Mouse (Mus musculus): ENCODE results near the gene Acot7. TPM values are rescaled to one million over a fixed set of nuclear protein-coding genes. Genes with fewer than 3 reads are reported as not detected.
A peak's percentile ranks its signal among the peaks of the same experiment; 100 is the strongest.

The Acot7 gene
- polyA plus RNA-seq, 1 experiment from 2014 or later: 57.3 TPM

- no peaks in the 10 kb centered on the region for H3K27me3 ChIP-seq
- no peak overlapping the region for H3K4me3 ChIP-seq
- no peak overlapping the region for H3K27ac ChIP-seq
- peaks cover 54% of the 10 kb centered on the region for H3K4me1 ChIP-seq
- H3K9me3 ChIP-seq: no peaks in the 10 kb centered on the region
- H3K4me2 ChIP-seq: no peak overlapping the region
- WGBS: 55% methylated on average over 9 of the region's 9 CpGs
- peaks cover 3% of the 10 kb centered on the region for H3K36me3 ChIP-seq
- ATAC-seq (ENCODE audit: insufficient number of reproducible peaks, low FRiP score, low TSS enrichment, low read depth): no peak
- H3K9ac ChIP-seq: no peak overlapping the region
These were observed 85.2 kb downstream of the Acot7 start for GRCm38 (mm10) chr4:152263089-152263488.

DNA sequence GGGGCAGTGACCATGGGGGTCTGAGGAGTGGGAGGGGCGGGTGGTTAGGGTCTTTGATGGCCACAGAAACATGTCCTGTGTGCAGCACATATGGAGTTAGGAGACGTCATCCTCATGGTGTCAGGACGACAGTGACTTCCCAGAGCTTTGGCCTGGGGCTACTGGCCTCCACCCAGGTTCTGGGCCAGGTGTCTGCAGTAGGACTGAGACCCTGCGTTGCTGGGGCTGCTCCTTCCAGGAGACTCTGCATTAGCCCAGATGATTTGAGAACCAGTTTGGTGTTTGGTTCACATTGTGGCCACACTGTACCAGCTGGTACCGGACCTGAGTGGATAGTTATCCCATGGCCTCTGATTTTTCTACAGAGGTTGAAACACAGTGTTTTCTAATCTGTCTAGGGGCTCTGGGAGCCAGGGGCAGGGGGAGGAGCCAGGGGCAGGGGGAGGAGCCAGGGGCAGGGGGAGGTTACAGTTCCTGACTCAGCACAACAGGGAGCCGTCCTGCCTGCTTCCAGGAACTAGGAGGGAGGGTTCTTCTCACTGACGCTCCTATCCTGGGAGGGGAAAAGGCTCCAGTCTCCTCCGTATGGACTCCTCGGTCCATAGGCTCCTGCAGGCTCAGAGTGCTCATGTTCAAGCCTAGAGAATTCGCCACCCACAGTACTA is 85.7 kb downstream of the Acot7 start:
- Histone ChIP-seq H3K4me3 (no peak overlapping the region), H3K27me3 (no peaks in the 10 kb centered on the region), H3K9me3 (no peaks in the 10 kb centered on the region), H3K4me2 (no peak overlapping the region), H3K4me1 (peaks cover 54% of the 10 kb centered on the region), H3K9ac (no peak overlapping the region), H3K27ac (no peak overlapping the region), H3K36me3 (peaks cover 3% of the 10 kb centered on the region)
- WGBS: 34% methylated on average over 10 of the region's 10 CpGs
- no peak for ATAC-seq (ENCODE audit: insufficient number of reproducible peaks, low FRiP score, low TSS enrichment, low read depth)

DNA sequence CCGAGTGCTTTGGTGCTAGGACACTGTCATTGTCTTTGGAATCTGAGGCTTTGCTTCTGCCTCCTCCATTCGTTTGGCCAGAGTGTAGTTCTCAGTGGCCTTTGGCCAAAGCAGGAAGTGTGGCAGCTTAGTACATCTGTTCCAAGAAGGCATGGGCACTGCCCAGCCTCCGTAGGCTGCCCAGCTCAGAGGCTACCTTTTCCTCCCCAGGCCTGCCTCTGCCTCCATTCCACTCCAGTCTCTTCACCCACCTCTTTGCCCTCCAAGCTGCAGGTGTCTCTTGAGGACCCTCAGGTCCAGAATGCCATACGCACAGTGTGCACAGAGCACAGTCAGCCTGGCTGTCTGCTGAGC is 86.2 kb downstream of the Acot7 start:
- no peak overlapping the region for H3K4me2 ChIP-seq
- H3K36me3 ChIP-seq: peaks cover 3% of the 10 kb centered on the region
- H3K4me3 ChIP-seq: no peak overlapping the region
- no peak for ATAC-seq (ENCODE audit: insufficient number of reproducible peaks, low FRiP score, low TSS enrichment, low read depth)
- 51% methylated on average over 4 of the region's 4 CpGs for WGBS
- no peak overlapping the region for H3K9ac ChIP-seq
- H3K27ac ChIP-seq: no peak overlapping the region
- no peaks in the 10 kb centered on the region for H3K27me3 ChIP-seq
- no peaks in the 10 kb centered on the region for H3K9me3 ChIP-seq
- peaks cover 54% of the 10 kb centered on the region for H3K4me1 ChIP-seq

DNA sequence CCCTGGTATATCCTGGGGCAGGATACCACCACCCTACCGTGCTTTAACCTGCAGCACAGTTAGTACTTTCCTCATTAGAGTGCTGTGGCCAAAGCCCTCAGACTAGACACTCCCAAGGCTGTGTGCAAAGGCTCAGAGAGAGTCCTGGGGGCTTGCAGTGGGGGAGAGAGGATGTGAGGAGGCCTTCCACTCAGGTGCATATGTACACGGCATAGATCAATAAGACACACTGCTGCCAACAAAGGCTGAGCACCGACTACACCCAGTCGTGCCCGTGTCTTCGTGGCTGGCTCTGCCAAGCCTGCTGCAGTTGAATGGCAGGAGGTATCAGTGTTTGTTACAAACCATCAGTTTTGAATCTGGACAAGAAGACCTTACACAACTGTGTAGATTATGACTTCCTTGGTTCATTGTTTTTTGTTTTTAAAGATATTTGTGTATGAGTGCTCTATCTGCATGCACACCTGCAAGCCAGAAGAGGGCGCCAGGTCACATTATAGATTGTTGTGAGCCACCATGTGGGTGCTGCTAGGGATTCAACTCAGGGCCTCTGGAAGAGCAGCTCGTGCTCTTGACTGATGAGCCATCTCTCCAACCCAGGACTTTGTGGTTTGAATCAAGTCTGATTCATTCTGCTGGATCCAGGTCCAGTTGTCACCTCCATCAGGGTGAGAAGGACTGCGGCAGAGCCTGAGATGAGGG is 87.1 kb downstream of the Acot7 start:
- Histone ChIP-seq H3K27me3 (no peaks in the 10 kb centered on the region), H3K4me3 (no peak overlapping the region), H3K4me2 (no peak overlapping the region), H3K9me3 (no peaks in the 10 kb centered on the region), H3K4me1 (peaks cover 54% of the 10 kb centered on the region), H3K9ac (no peak overlapping the region), H3K36me3 (peaks cover 3% of the 10 kb centered on the region), H3K27ac (no peak overlapping the region)
- 88% methylated on average over 9 of the region's 9 CpGs for WGBS
- ATAC-seq (ENCODE audit: insufficient number of reproducible peaks, low FRiP score, low TSS enrichment, low read depth): no peak

DNA sequence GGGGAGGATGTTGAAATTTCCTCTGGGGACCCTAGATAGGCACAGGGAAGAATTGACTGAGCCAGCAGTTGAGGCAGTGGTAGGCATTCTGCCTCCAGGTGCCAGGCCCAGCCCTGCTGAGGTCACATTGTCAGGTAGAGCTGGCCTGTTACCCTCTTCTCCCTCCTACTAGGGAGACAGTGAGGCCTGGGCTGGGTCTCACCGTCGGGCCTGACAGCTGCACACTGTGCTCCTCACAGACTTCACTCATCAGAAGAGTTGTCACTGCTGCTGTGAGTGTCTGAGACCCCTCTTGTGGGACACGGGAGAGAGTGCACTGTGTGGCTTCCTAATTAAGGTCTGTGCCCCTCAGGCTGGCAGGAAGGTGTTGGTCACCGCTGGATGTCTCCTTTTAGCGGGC is 87.9 kb downstream of the Acot7 start:
- WGBS: 60% methylated on average over 5 of the region's 5 CpGs
- Histone ChIP-seq H3K27ac (peak overlapping the region; percentile 73), H3K4me1 (peaks cover 55% of the 10 kb centered on the region)

GRCm38 (mm10) chr4:152266236-152266895 is 88.4 kb downstream of the Acot7 start:
- Histone ChIP-seq H3K27ac (peak overlapping the region; percentile 73), H3K4me2 (no peak overlapping the region), H3K36me3 (no peaks in the 10 kb centered on the region; the same call in 1 of the 2 replicates), H3K4me3 (no peak overlapping the region), H3K27me3 (no peaks in the 10 kb centered on the region), H3K9ac (no peak overlapping the region), H3K9me3 (no peaks in the 10 kb centered on the region), H3K4me1 (peaks cover 59% of the 10 kb centered on the region)
- WGBS: 41% methylated on average over 10 of the region's 10 CpGs
- no peak for ATAC-seq (ENCODE audit: insufficient number of reproducible peaks, low FRiP score, low TSS enrichment, low read depth)

More for the DNA sequence above, 87.9 kb downstream of the Acot7 start:
- ATAC-seq (ENCODE audit: insufficient number of reproducible peaks, low FRiP score, low TSS enrichment, low read depth): no peak
- H3K9me3 ChIP-seq: no peaks in the 10 kb centered on the region
- no peak overlapping the region for H3K4me3 ChIP-seq
- H3K36me3 ChIP-seq: no peaks in the 10 kb centered on the region; the same call in 1 of the 2 replicates
- H3K9ac ChIP-seq: no peak overlapping the region
- no peak overlapping the region for H3K4me2 ChIP-seq
- H3K27me3 ChIP-seq: no peaks in the 10 kb centered on the region

DNA sequence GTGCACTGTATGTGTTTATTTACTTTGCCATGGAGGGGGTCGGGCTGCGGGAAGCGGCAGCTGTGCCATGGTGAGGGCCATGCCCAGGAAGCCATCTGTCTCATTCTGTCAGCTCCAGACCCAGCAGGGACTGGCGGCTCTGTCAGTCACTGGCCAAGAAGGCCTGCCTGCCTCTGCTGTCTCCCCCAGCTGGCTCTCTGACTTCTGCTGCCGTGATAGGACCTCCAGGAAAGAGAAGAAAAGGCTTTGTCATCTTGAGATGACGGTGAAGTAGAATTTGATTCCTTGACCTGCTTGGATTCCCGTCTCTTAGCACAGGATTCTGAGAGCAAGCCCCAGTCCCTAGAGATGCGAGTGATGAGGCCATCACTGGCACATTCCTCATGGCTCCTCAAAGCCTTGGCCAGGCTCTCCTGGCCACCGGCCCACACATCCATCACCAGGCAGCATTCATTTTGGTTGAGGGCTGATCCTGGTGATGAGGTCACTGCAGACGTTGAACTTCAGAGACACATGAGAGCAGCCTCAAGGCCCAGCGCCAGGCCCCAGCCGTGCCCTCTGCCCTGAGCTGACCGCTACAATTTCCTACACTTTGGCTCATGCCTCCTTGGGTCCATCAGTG is 89.9 kb downstream of the Acot7 start:
- H3K27me3 ChIP-seq: no peaks in the 10 kb centered on the region
- H3K9me3 ChIP-seq: no peaks in the 10 kb centered on the region
- H3K4me2 ChIP-seq: no peak overlapping the region
- 67% methylated on average over 13 of the region's 13 CpGs for WGBS
- ATAC-seq (ENCODE audit: insufficient number of reproducible peaks, low FRiP score, low TSS enrichment, low read depth): no peak
- no peak overlapping the region for H3K9ac ChIP-seq
- no peaks in the 10 kb centered on the region; the same call in 1 of the 2 replicates for H3K36me3 ChIP-seq
- H3K4me3 ChIP-seq: no peak overlapping the region
- H3K27ac ChIP-seq: no peak overlapping the region; the same call in 1 of the 2 replicates
- H3K4me1 ChIP-seq: peaks cover 60% of the 10 kb centered on the region

DNA sequence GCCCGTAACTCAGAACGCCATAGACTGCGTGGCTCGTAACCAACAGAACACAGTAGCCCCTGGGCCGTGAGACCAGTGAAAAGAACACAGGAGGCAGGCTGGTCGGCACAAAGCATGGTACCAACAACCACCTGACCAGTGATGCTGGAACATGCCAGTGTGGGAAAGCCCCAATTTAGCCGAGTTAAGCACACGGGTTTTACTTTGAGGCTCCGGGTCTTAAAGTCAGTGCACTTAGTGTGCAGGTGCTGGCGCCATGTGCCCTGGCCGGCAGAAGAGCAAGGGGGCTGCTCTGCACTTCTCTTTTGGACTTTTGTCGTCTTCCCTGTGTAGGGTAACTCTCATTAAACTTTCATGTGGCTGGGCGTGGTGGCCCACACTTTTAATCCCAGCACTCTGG is 92.0 kb downstream of the Acot7 start:
- no peak overlapping the region for H3K9ac ChIP-seq
- H3K4me1 ChIP-seq: peaks cover 62% of the 10 kb centered on the region
- 79% methylated on average over 13 of the region's 13 CpGs for WGBS

GRCm38 (mm10) chr4:152270599-152270998 is 92.7 kb downstream of the Acot7 start:
- Histone ChIP-seq H3K36me3 (no peaks in the 10 kb centered on the region), H3K27me3 (peaks cover 3% of the 10 kb centered on the region; the same call in 1 of the 2 replicates), H3K9me3 (no peaks in the 10 kb centered on the region), H3K9ac (no peak overlapping the region), H3K4me1 (peaks cover 65% of the 10 kb centered on the region), H3K4me3 (no peak overlapping the region), H3K27ac (no peak overlapping the region), H3K4me2 (no peak overlapping the region)
- no peak for ATAC-seq (ENCODE audit: insufficient number of reproducible peaks, low FRiP score, low TSS enrichment, low read depth)
- 72% methylated on average over 9 of the region's 9 CpGs for WGBS

More for the DNA sequence above, 92.0 kb downstream of the Acot7 start:
- Histone ChIP-seq H3K36me3 (no peaks in the 10 kb centered on the region), H3K9me3 (no peaks in the 10 kb centered on the region), H3K27me3 (no peaks in the 10 kb centered on the region), H3K27ac (no peak overlapping the region), H3K4me2 (no peak overlapping the region), H3K4me3 (no peak overlapping the region)
- no peak for ATAC-seq (ENCODE audit: insufficient number of reproducible peaks, low FRiP score, low TSS enrichment, low read depth)

DNA sequence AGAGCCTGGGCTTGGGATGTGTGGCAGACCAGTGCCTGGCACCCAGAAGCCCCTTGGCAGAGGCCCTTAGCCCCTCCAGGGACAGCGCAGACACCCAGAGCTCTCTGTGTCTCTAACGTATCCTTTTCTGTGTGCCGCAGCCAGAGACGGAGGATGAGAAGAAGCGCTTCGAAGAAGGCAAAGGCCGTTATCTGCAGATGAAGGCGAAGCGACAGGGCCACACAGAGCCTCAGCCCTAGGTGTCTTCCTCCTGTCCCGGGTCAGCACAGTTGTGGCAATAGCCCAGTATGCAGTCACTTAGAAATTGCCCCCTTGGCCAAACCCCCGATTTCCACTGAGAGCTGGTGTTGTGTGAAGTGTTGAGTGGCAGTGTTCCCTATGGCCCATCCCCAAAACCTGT is 93.4 kb downstream of the Acot7 start:
- Histone ChIP-seq H3K27me3 (peaks cover 5% of the 10 kb centered on the region; the same call in 1 of the 2 replicates), H3K4me2 (no peak overlapping the region), H3K27ac (peak overlapping the region; percentile 88), H3K9me3 (no peaks in the 10 kb centered on the region), H3K9ac (no peak overlapping the region), H3K4me1 (peaks cover 63% of the 10 kb centered on the region), H3K36me3 (no peaks in the 10 kb centered on the region), H3K4me3 (no peak overlapping the region)
- ATAC-seq (ENCODE audit: insufficient number of reproducible peaks, low FRiP score, low TSS enrichment, low read depth): no peak
- WGBS: 85% methylated on average over 11 of the region's 11 CpGs

- no peak overlapping the region for H3K9ac ChIP-seq
- no peaks in the 10 kb centered on the region for H3K36me3 ChIP-seq
- 39% methylated on average over 7 of the region's 7 CpGs for WGBS
- no peak overlapping the region for H3K4me2 ChIP-seq
- ATAC-seq (ENCODE audit: insufficient number of reproducible peaks, low FRiP score, low TSS enrichment, low read depth): peak; percentile 26; the same call in 1 of the 2 replicates
- H3K27me3 ChIP-seq: peaks cover 9% of the 10 kb centered on the region; the same call in 1 of the 2 replicates
- H3K9me3 ChIP-seq: no peaks in the 10 kb centered on the region
- peak overlapping the region; percentile 88 for H3K27ac ChIP-seq
- H3K4me3 ChIP-seq: no peak overlapping the region
- peaks cover 66% of the 10 kb centered on the region for H3K4me1 ChIP-seq
These were observed 94.1 kb downstream of the Acot7 start for GRCm38 (mm10) chr4:152272006-152272405.

All from limb, embryonic 15.5 days (tissue).